Mouse (Mus musculus): ENCODE measurements around the gene Dnajb2. TPM values are rescaled to one million over a fixed set of nuclear protein-coding genes. Genes with fewer than 3 reads are reported as not detected.
A peak's percentile ranks its signal among the peaks of the same experiment; 100 is the strongest.

Dnajb2 gene
- total RNA-seq, 2 experiments from 2014 or later: 107 to 116 TPM

DNA sequence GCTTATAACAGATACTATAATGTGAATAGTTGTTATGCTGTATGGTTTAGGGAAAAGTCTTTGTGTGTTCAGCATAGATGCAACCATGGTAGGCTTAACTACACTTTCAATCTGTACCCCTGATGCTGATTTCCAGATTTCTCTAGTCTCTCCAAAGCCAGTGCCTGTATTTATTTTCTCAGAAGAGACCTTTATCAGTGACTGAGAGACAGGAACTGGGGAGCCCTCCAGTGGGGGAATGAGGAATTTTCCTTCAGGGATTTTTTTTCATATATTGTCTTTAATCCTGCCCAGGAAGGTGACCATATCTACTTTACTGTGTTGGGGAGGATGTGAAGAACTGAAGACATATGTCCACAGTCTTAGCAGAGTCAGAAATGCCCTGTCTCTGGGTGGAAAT, 54.4 kb downstream of the Dnajb2 start:
- DNase-seq (ENCODE audit: low spot score in 2 of 2): peak; percentile 61 to 76

- no peak for DNase-seq (ENCODE audit: low spot score in 2 of 2)
Observed at GRCm38 (mm10) chr1:75291321-75291720, 55.1 kb downstream of the Dnajb2 start.

- no peak for DNase-seq (ENCODE audit: low spot score in 2 of 2)
Observed at GRCm38 (mm10) chr1:75292476-75293330, 56.5 kb downstream of the Dnajb2 start.

DNA sequence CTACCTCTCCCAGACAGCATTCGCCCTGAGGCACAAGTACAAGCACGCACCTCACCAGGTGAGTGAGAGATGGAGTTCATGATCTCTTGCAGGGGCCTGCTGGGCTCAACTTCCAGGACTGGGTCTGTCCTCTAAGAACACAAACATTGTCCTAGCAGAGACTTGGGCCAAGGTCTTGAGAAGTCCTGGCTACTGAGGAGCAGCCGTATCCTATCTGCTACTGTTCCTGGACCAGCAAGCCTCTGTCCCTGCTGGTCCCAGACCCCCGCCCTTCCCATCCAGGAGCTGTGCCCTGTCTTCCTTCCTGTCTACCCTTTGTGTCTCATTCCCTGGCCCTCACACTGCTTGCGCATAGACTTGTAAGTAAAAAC, 57.1 kb downstream of the Dnajb2 start:
- no peak for DNase-seq (ENCODE audit: low spot score in 2 of 2)

DNA sequence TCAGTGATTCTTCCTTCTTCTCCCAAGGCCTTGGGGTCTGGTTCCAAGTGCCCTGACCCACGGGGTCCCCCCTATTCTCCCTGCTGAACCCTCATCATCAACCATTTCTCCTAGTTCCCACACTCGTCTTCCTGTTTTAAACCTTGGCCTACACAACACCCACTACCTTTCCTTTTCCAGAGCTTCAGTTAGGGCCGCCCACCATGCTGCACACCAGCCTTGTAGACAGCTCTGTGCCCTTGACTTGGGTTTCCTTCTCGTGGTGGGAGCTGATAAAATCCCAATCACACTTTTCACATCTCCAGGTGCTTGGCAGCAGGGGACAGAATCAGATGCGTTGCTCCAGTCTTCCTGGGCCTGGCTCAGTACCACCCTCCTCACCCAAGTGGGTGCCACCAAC, 58.1 kb downstream of the Dnajb2 start:
- DNase-seq (ENCODE audit: low spot score in 2 of 2): peak in 1 of 2 experiments; percentile 51

Small RNA genes lying within 50 kb of the gene (microRNA-seq; reads per million reads assigned to microRNA genes)
- 0 reads per million in 2 experiments for gene Gm27943

Other genes starting within 250 kb of the Dnajb2 start
- 1 to 10 TPM; 1.8 to 2.4 TPM for gene Nhej1, start 111.2 kb upstream of the Dnajb2 start, total RNA-seq (2021)
- 1 to 10 TPM; 2.0 to 3.9 TPM for gene Slc23a3, start 102.5 kb upstream of the Dnajb2 start, total RNA-seq (2021)
- 10 to 100 TPM; 31.1 to 35.2 TPM for gene Cnppd1, start 93.7 kb upstream of the Dnajb2 start, total RNA-seq (2021)
- gene Retreg2, start 93.6 kb upstream of the Dnajb2 start, total RNA-seq (2021): 100 to 1,000 TPM; 210 to 215 TPM
- gene Zfand2b, start 67.8 kb upstream of the Dnajb2 start, total RNA-seq (2021): 10 to 100 TPM; 26.3 to 29.1 TPM
- 10 to 100 TPM; 20.4 to 22.2 TPM for gene Abcb6, start 56.0 kb upstream of the Dnajb2 start, total RNA-seq (2021)
- gene Ankzf1, start 44.3 kb upstream of the Dnajb2 start, total RNA-seq (2021): 10 to 100 TPM; 24.4 to 27.0 TPM
- 100 to 1,000 TPM; 124 to 125 TPM for gene Atg9a, start 44.2 kb upstream of the Dnajb2 start, total RNA-seq (2021)
- gene Glb1l, start 25.6 kb upstream of the Dnajb2 start, total RNA-seq (2021): 10 to 100 TPM; 10.8 to 12.2 TPM
- 10 to 100 TPM; 86.2 to 89.3 TPM for gene Stk16, start 25.6 kb upstream of the Dnajb2 start, total RNA-seq (2021)
- 100 to 1,000 TPM; 630 to 703 TPM for gene Tuba4a, start 16.5 kb upstream of the Dnajb2 start, total RNA-seq (2021)
- not detected for gene A630095N17Rik, start 4.3 kb upstream of the Dnajb2 start, total RNA-seq (2021)
- gene Ptprn, start 28.1 kb downstream of the Dnajb2 start, total RNA-seq (2021): 100 to 1,000 TPM; 480 to 486 TPM
- 100 to 1,000 TPM; 169 to 185 TPM for gene Resp18, start 42.0 kb downstream of the Dnajb2 start, total RNA-seq (2021)
- gene Dnpep, start 81.6 kb downstream of the Dnajb2 start, total RNA-seq (2021): 10 to 100 TPM; 56.5 to 57.4 TPM
- under 1 TPM; 0.88 to 0.91 TPM for gene Des, start 123.9 kb downstream of the Dnajb2 start, total RNA-seq (2021)
- gene Speg, start 138.9 kb downstream of the Dnajb2 start, total RNA-seq (2021): 100 to 1,000 TPM; 181 to 191 TPM
- 10 to 100 TPM; 67.1 to 70.4 TPM for gene Gmppa, start 199.5 kb downstream of the Dnajb2 start, total RNA-seq (2021)
- gene Asic4, start 214.0 kb downstream of the Dnajb2 start, total RNA-seq (2021): 10 to 100 TPM; 16.2 to 19.6 TPM
- 10 to 100 TPM; 87.2 to 93.6 TPM for gene Chpf, start 242.9 kb downstream of the Dnajb2 start, total RNA-seq (2021)
- 100 to 1,000 TPM in 1 of 2 experiments, 10 to 100 TPM in 1; 93.8 to 107 TPM for gene Tmem198, start 243.1 kb downstream of the Dnajb2 start, total RNA-seq (2021)